Mouse (Mus musculus) stomach, postnatal 0 days (tissue): ENCODE data around the gene Pex19. TPM values are rescaled to one million over a fixed set of nuclear protein-coding genes. Genes with fewer than 3 reads are reported as not detected.

Source experiments
- ATAC-seq: fragments of 200-750 bp; cut with Nextera tagmentation; 2 replicates; pipeline ENCODE4 v1.8.0; 2017; ENCODE audit not compliant: low FRiP score, low TSS enrichment
- DNase-seq: peaks from one replicate; pipeline ENCODE4 v3.0.0-alpha.2; 2016; ENCODE audit warnings: low spot score
- H3K27ac ChIP-seq: fragments of 300-500 bp; sonication (generic); replicated peaks from 2 replicates; pipeline ENCODE4 v1.5.1; 2014; ENCODE audit warnings: mild to moderate bottlenecking, control low read depth
- H3K27me3 ChIP-seq: fragments of 300-500 bp; sonication (generic); 2 replicates; pipeline ENCODE4 v1.6.1; 2014; ENCODE audit warnings: low read length; ENCODE audit not compliant: control insufficient read depth, insufficient read depth
- H3K36me3 ChIP-seq: fragments of 300-500 bp; sonication (generic); 2 replicates; pipeline ENCODE4 v1.6.1; 2014; ENCODE audit warnings: low read length, mixed read lengths; ENCODE audit not compliant: control insufficient read depth, insufficient read depth
- H3K4me1 ChIP-seq: fragments of 300-500 bp; sonication (generic); replicated peaks from 2 replicates; pipeline ENCODE4 v1.6.1; 2014; ENCODE audit warnings: antibody characterized with exemption; ENCODE audit not compliant: control insufficient read depth, insufficient read depth
- H3K4me2 ChIP-seq: fragments of 300-500 bp; sonication (generic); replicated peaks from 2 replicates; pipeline ENCODE4 v1.6.1; 2014; ENCODE audit warnings: low read depth, mild to moderate bottlenecking, control low read depth, moderate library complexity
- H3K4me3 ChIP-seq: fragments of 300-500 bp; sonication (generic); 2 replicates; pipeline ENCODE4 v1.5.1; 2014; ENCODE audit warnings: low read depth, low read length, control low read depth
- H3K9ac ChIP-seq: fragments of 300-500 bp; sonication (generic); 2 replicates; pipeline ENCODE4 v1.6.1; 2014; ENCODE audit warnings: mild to moderate bottlenecking, low read length, control low read depth, mixed read lengths
- H3K9me3 ChIP-seq: fragments of 300-500 bp; sonication (generic); 2 replicates; pipeline ENCODE4 v1.6.1; 2016; ENCODE audit warnings: low read length; ENCODE audit not compliant: control insufficient read depth
- CTCF ChIP-seq: IDR thresholded peaks from 2 replicates; pipeline ENCODE4 v1.5.1; 2016; ENCODE audit warnings: antibody characterized with exemption, low read depth, mild to moderate bottlenecking, moderate library complexity
- EP300 ChIP-seq: optimal IDR thresholded peaks from 2 replicates; pipeline ENCODE3; 2016; ENCODE audit warnings: antibody characterized with exemption
- whole genome bisulfite sequencing: fragments of 180-500 bp; shearing (Covaris S2); extraction: QIAGEN DNeasy Blood & Tissue Kit; methylation state at CpG from one replicate; pipeline ENCODE4 v1.1.7; 2014; 5-methylcytosine and 5-hydroxymethylcytosine counted together
- polyA plus RNA-seq: library from polyadenylated mRNA; unstranded; fragments of >200 nt; fragmentation: Nextera tagmentation; extraction: Ambion mirVana; gene quantifications from 2 replicates; pipeline ENCODE4 v1.2.1, GENCODE M21; 2015

The Pex19 gene
- polyA plus RNA-seq, 1 experiment from 2014 or later = 82.9 TPM

DNA sequence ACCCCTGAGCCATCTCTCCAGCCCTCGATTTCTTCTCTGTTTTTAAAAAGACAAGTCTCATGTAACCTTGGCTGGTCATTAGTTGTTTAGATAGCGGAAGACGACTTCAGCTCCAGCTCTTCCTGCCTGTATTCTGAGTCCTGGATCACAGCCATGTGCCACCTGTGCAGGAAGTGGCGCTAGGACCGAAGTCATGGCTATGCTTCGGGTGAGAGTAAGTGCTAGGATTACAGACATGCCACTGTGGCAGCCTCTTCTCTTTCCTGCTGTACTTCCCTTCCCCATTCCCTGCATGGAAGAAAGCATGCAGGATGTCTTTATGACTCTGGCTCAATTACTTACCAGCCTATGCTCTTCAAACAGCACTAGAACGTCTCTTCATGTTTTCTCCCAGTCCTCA is 52.5 kb downstream of the Pex19 start:
- Histone ChIP-seq H3K27me3 (no peaks in the 10 kb centered on the region), H3K9ac (no peak overlapping the region), H3K36me3 (peaks cover 11% of the 10 kb centered on the region; the same call in 1 of the 2 replicates), H3K4me2 (no peak overlapping the region), H3K4me3 (no peak overlapping the region), H3K9me3 (no peaks in the 10 kb centered on the region), H3K27ac (no peak overlapping the region), H3K4me1 (no peaks in the 10 kb centered on the region)
- WGBS = 63% methylated on average over 7 of the region's 7 CpGs
- no peak for TF ChIP-seq CTCF
- no peak for TF ChIP-seq EP300
- ATAC-seq (no peak), DNase-seq (no peak)

DNA sequence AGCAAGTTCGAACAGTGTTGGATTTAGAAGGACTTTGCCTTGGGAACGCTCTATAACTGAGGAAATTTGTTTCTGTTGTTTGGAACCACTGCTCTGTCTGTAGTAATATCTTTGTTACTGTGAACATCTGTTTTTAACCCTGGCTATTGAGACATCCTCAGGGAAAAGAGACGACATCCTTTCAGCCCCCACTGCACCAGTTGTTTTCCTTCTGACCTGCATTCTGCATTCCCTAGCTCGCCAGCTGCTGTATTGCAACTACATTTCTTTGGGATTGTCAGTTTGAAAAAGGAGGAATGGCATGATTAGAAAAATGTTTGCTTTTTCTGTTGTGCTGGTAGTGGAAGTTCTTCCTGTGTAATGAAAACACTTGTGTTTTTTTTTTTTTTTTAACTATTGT is 54.3 kb downstream of the Pex19 start:
- Histone ChIP-seq H3K9ac (no peak overlapping the region), H3K27ac (no peak overlapping the region), H3K4me3 (no peak overlapping the region), H3K9me3 (no peaks in the 10 kb centered on the region), H3K27me3 (no peaks in the 10 kb centered on the region), H3K4me2 (no peak overlapping the region), H3K36me3 (peaks cover 5% of the 10 kb centered on the region; the same call in 1 of the 2 replicates), H3K4me1 (no peaks in the 10 kb centered on the region)
- DNase-seq (no peak), ATAC-seq (no peak)
- WGBS = 35% methylated on average over 4 of the region's 4 CpGs
- TF ChIP-seq EP300 (no peak), CTCF (no peak)

DNA sequence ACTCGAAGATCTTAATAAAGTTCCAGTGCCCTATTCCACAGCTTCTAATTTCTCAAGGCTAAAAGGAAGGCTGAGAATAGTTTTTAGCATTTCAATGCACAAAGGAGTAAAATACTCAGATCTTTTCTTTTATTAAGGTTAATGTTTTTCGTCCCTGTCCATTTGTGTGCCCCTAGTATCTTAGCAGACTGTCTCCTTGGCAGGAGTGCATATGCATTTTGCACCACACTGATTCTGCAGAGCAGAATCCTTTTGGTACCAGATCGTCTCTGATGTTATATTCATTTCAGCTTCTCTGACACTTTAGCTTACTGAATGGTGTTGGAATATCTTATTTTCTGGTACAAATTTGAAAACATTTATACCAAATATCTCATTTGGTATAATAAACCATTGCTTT is 55.2 kb downstream of the Pex19 start:
- no peak for TF ChIP-seq CTCF
- TF ChIP-seq EP300 = no peak
- Histone ChIP-seq H3K27me3 (no peaks in the 10 kb centered on the region), H3K9ac (no peak overlapping the region), H3K9me3 (no peaks in the 10 kb centered on the region), H3K4me2 (no peak overlapping the region), H3K27ac (no peak overlapping the region), H3K4me1 (no peaks in the 10 kb centered on the region), H3K4me3 (no peak overlapping the region), H3K36me3 (peaks cover 9% of the 10 kb centered on the region)
- 94% methylated on average over 3 of the region's 3 CpGs for WGBS
- DNase-seq = no peak
- ATAC-seq = no peak

DNA sequence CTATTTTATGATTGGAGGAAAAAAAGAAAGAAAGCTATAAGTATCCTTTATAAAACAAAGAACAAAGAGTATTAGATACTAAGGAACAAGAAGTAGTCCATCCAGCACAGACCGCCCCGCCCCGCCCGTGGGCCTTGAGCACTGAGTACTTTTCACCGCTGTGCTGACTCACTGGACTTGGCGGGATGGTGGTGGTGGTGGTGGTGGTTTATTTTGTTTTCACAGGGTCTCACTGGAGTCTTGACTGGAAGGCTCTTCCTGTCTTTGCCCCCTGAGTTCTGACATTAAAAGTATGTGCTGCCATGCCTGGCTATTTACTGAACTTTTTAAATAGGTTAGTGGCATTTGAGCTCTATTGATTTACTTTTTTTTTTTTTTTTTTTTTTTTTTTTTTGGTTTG is 56.5 kb downstream of the Pex19 start:
- Histone ChIP-seq H3K4me3 (no peak overlapping the region), H3K9me3 (no peaks in the 10 kb centered on the region), H3K9ac (no peak overlapping the region), H3K27ac (no peak overlapping the region), H3K36me3 (peaks cover 17% of the 10 kb centered on the region), H3K4me1 (no peaks in the 10 kb centered on the region), H3K4me2 (no peak overlapping the region), H3K27me3 (no peaks in the 10 kb centered on the region)
- 96% methylated on average over 6 of the region's 6 CpGs for WGBS
- ATAC-seq (no peak), DNase-seq (no peak)
- TF ChIP-seq CTCF = no peak
- no peak for TF ChIP-seq EP300

DNA sequence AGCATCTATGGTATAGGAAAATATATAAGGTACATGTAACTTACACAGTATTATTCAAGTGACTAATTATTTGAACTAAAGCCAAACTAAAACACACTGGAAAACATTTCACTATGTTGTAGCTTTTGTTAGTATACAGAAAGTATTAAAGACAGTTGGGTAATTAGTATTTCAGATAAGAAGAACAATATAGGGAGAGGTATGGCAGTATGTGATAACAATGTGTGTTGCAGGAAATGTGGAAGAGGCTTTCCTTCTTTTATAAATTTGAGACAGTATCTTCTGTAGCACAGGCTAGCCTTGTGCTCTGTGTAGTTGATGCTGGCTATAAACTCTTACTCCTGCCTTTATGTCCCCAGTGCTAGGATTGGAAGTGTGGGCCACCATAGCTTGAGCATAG is 57.4 kb downstream of the Pex19 start:
- Histone ChIP-seq H3K9me3 (no peaks in the 10 kb centered on the region), H3K36me3 (peaks cover 25% of the 10 kb centered on the region), H3K27me3 (no peaks in the 10 kb centered on the region), H3K27ac (no peak overlapping the region), H3K4me3 (no peak overlapping the region), H3K4me2 (no peak overlapping the region), H3K4me1 (no peaks in the 10 kb centered on the region), H3K9ac (no peak overlapping the region)
- ATAC-seq (no peak), DNase-seq (no peak)
- TF ChIP-seq EP300 = no peak
- no peak for TF ChIP-seq CTCF

Other genes with a start within 250 kb of the Pex19 start
- not detected in 2 replicates for gene Gm10521, start 231.1 kb upstream of the Pex19 start, polyA plus RNA-seq
- gene Slamf6, start 209.2 kb upstream of the Pex19 start, polyA plus RNA-seq = 0.06 and 0.36 TPM in 2 replicates
- gene Vangl2, start 98.3 kb upstream of the Pex19 start, polyA plus RNA-seq = 5.2 and 5.4 TPM in 2 replicates
- not detected in 2 replicates for gene Nhlh1, start 69.2 kb upstream of the Pex19 start, polyA plus RNA-seq
- gene Copa, start 44.2 kb upstream of the Pex19 start, polyA plus RNA-seq = 89.6 and 90.8 TPM in 2 replicates
- 79.3 and 84.2 TPM in 2 replicates for gene Ncstn, start 44.0 kb upstream of the Pex19 start, polyA plus RNA-seq
- 57.0 and 59.8 TPM in 2 replicates for gene Dcaf8, start 21.3 kb downstream of the Pex19 start, polyA plus RNA-seq
- 79.4 and 81.6 TPM in 2 replicates for gene Pea15a, start 80.0 kb downstream of the Pex19 start, polyA plus RNA-seq
- gene Casq1, start 93.1 kb downstream of the Pex19 start, polyA plus RNA-seq = 9.8 and 9.9 TPM in 2 replicates
- not detected in 2 replicates for gene Atp1a4, start 131.7 kb downstream of the Pex19 start, polyA plus RNA-seq
- 19.1 and 19.5 TPM in 2 replicates for gene Igsf8, start 134.9 kb downstream of the Pex19 start, polyA plus RNA-seq
- 3.1 and 4.1 TPM in 2 replicates for gene Atp1a2, start 171.3 kb downstream of the Pex19 start, polyA plus RNA-seq
- gene Kcnj9, start 202.6 kb downstream of the Pex19 start, polyA plus RNA-seq = 0.07 TPM in 2 replicates
- 0.17 and 0.25 TPM in 2 replicates for gene Kcnj10, start 214.5 kb downstream of the Pex19 start, polyA plus RNA-seq
- 3.6 and 3.8 TPM in 2 replicates for gene Pigm, start 249.8 kb downstream of the Pex19 start, polyA plus RNA-seq